Mouse (Mus musculus): ENCODE data around the gene Astn1.

DNA sequence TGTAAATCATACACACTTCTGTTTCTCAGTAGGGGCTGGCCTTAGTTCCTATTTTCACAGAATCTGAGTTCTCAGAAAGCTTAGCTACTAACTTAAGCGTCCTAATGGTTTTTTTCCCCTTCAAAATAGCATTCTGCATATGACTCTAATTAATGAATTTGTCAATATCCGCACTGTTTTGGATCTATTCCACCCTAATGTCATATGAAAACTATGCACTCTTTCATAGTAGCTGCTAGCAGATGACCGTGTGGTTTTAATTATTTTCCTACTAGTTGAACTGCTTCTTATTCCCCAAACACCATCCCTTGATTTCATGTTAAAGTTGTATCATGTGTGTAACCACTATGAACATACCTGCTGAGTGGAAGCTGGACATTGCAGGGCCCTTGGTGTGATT is 303.9 kb downstream of the Astn1 start:
- TF ChIP-seq CTCF (IDR thresholded peaks at IDR 0.05; ENCODE audit: borderline replicate concordance, insufficient read depth, low read length) (no peak), POLR2A (IDR thresholded peaks at IDR 0.05; ENCODE audit: low read depth, low read length) (no peak)
